Mouse (Mus musculus) testis, adult 2 months (tissue): ENCODE results near the gene Gm20388.

ENCODE experiments used
- CTCF ChIP-seq: fragments of 200-500 bp; IDR thresholded peaks from 2 replicates; pipeline ENCODE4 v1.5.1; 2012; ENCODE audit warnings: low read depth, mild to moderate bottlenecking, inconsistent platforms, low read length, moderate library complexity; ENCODE audit not compliant: control insufficient read depth, insufficient read depth, insufficient replicate concordance
- POLR2A ChIP-seq: fragments of 200-500 bp; IDR thresholded peaks from 2 replicates; pipeline ENCODE4 v1.6.1; 2012; ENCODE audit warnings: low read depth, mild to moderate bottlenecking, inconsistent platforms, low read length, moderate library complexity; ENCODE audit not compliant: control insufficient read depth

- TF ChIP-seq CTCF (no peak), POLR2A (no peak)
Observed at GRCm38 (mm10) chr8:119926474-119926873, 15.8 kb downstream of the Gm20388 start.
